Mouse (Mus musculus) bone marrow macrophage, adult 2 months (primary cell): ENCODE measurements around the gene Pde4dip.

Experiments used
- CTCF ChIP-seq: IDR thresholded peaks from 2 replicates; pipeline ENCODE4 v1.5.1; 2012; ENCODE audit warnings: low read depth, mild to moderate bottlenecking, low read length, moderate library complexity
- POLR2A ChIP-seq: IDR thresholded peaks from 2 replicates; pipeline ENCODE4 v1.6.1; 2012; ENCODE audit warnings: mild to moderate bottlenecking, low read depth, low read length, borderline replicate concordance

DNA sequence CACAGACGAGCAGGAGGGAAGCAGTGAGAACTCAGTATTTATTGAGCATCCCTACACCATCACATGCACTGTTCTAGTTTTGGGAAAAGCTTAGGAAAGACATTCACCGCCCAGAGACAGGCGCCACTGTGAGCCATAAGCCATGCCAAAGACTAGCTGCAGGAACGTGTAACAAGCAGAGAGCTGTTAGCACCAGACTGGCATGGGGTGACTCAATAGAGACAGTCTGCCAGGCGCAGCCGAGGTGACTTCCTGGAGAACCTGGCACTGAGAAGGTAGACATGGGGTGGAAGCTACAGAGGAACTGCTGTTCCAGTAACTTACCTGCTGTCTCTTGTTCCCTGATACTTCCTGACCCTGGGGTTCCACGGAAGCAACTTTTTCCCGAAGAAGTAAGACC lies 145.7 kb downstream of the Pde4dip start:
- TF ChIP-seq CTCF (no peak), POLR2A (no peak)
